Mouse (Mus musculus) bone marrow, adult 2 months (tissue): ENCODE results near the gene Cln6.

ENCODE experiments used
- CTCF ChIP-seq: fragments of 200-500 bp; IDR thresholded peaks from 2 replicates; pipeline ENCODE4 v1.5.1; 2011; ENCODE audit warnings: low read length, control low read depth; ENCODE audit not compliant: control insufficient read depth, insufficient read depth
- POLR2A ChIP-seq: fragments of 200-500 bp; IDR thresholded peaks from 2 replicates; pipeline ENCODE4 v1.6.1; 2011; ENCODE audit warnings: low read depth, mild to moderate bottlenecking, control low read depth, low read length, borderline replicate concordance; ENCODE audit not compliant: control insufficient read depth

GRCm38 (mm10) chr9:62894486-62894885 is 55.9 kb downstream of the Cln6 start:
- TF ChIP-seq CTCF = no peak
- TF ChIP-seq POLR2A = no peak
